Mouse (Mus musculus) G1E (cell line): Measurements from ENCODE around the gene Rbm26.

ENCODE experiments used
- CTCF ChIP-seq: IDR thresholded peaks from 2 replicates; pipeline ENCODE4 v1.5.1; 2012; ENCODE audit warnings: low read depth, low read length, inconsistent platforms, mixed read lengths
- GATA1 ChIP-seq: IDR thresholded peaks from 2 replicates; pipeline ENCODE4 v1.6.1; 2012; ENCODE audit warnings: borderline replicate concordance, low read length, inconsistent platforms, mixed read lengths
- TAL1 ChIP-seq: conservative IDR thresholded peaks from 2 replicates; pipeline ENCODE4 v1.6.1; 2012; ENCODE audit warnings: low read depth, low read length, inconsistent platforms, mixed read lengths

GRCm38 (mm10) chr14:105177238-105177693 is at the start of gene Rbm26:
- no peak for TF ChIP-seq CTCF
- TF ChIP-seq TAL1, result no peak
- no peak for TF ChIP-seq GATA1
